Mouse (Mus musculus): ENCODE data around the gene Nrgn. TPM values are rescaled to one million over a fixed set of nuclear protein-coding genes. Genes with fewer than 3 reads are reported as not detected.

Nrgn gene
- 13.3 and 15.0 TPM in 2 replicates for total RNA-seq (2017)

- ATAC-seq (ENCODE audit: extremely low read depth, insufficient number of reproducible peaks, low FRiP score, poor library complexity, severe bottlenecking) = peak; percentile 41; the same call in 1 of the 2 replicates
Observed at GRCm38 (mm10) chr9:37552536-37553293, at the start of gene Nrgn. Gene Nrgn (minus strand): TSS chr9:37552904.

GRCm38 (mm10) chr9:37600538-37601205 is 48.0 kb upstream of the Nrgn start:
- ATAC-seq (ENCODE audit: extremely low read depth, insufficient number of reproducible peaks, low FRiP score, poor library complexity, severe bottlenecking) = no peak

GRCm38 (mm10) chr9:37598637-37599036 is 45.9 kb upstream of the Nrgn start:
- ATAC-seq (ENCODE audit: extremely low read depth, insufficient number of reproducible peaks, low FRiP score, poor library complexity, severe bottlenecking) = no peak

GRCm38 (mm10) chr9:37595570-37595969 is 42.9 kb upstream of the Nrgn start:
- ATAC-seq (ENCODE audit: extremely low read depth, insufficient number of reproducible peaks, low FRiP score, poor library complexity, severe bottlenecking) = no peak

- ATAC-seq (ENCODE audit: extremely low read depth, insufficient number of reproducible peaks, low FRiP score, poor library complexity, severe bottlenecking) = no peak
Observed at GRCm38 (mm10) chr9:37593690-37594089, 41.0 kb upstream of the Nrgn start.

GRCm38 (mm10) chr9:37592633-37593032 is 39.9 kb upstream of the Nrgn start:
- no peak for ATAC-seq (ENCODE audit: extremely low read depth, insufficient number of reproducible peaks, low FRiP score, poor library complexity, severe bottlenecking)

- ATAC-seq (ENCODE audit: extremely low read depth, insufficient number of reproducible peaks, low FRiP score, poor library complexity, severe bottlenecking) = no peak
Observed at GRCm38 (mm10) chr9:37592025-37592424, 39.3 kb upstream of the Nrgn start.

GRCm38 (mm10) chr9:37590381-37590780 is 37.7 kb upstream of the Nrgn start:
- ATAC-seq (ENCODE audit: extremely low read depth, insufficient number of reproducible peaks, low FRiP score, poor library complexity, severe bottlenecking) = no peak

- no peak for ATAC-seq (ENCODE audit: extremely low read depth, insufficient number of reproducible peaks, low FRiP score, poor library complexity, severe bottlenecking)
Observed at GRCm38 (mm10) chr9:37586718-37587117, 34.0 kb upstream of the Nrgn start.

- ATAC-seq (ENCODE audit: extremely low read depth, insufficient number of reproducible peaks, low FRiP score, poor library complexity, severe bottlenecking) = peak; percentile 56; the same call in 1 of the 2 replicates
Observed at GRCm38 (mm10) chr9:37583594-37583993, 30.9 kb upstream of the Nrgn start.

- ATAC-seq (ENCODE audit: extremely low read depth, insufficient number of reproducible peaks, low FRiP score, poor library complexity, severe bottlenecking) = peak; percentile 68
Observed at GRCm38 (mm10) chr9:37576436-37576930, 23.8 kb upstream of the Nrgn start.

GRCm38 (mm10) chr9:37572204-37572876 is 19.6 kb upstream of the Nrgn start:
- no peak for ATAC-seq (ENCODE audit: extremely low read depth, insufficient number of reproducible peaks, low FRiP score, poor library complexity, severe bottlenecking)

GRCm38 (mm10) chr9:37569231-37569835 is 16.6 kb upstream of the Nrgn start:
- no peak for ATAC-seq (ENCODE audit: extremely low read depth, insufficient number of reproducible peaks, low FRiP score, poor library complexity, severe bottlenecking)

GRCm38 (mm10) chr9:37568605-37569214 is 16.0 kb upstream of the Nrgn start:
- ATAC-seq (ENCODE audit: extremely low read depth, insufficient number of reproducible peaks, low FRiP score, poor library complexity, severe bottlenecking) = no peak

GRCm38 (mm10) chr9:37567892-37568604 is 15.3 kb upstream of the Nrgn start:
- ATAC-seq (ENCODE audit: extremely low read depth, insufficient number of reproducible peaks, low FRiP score, poor library complexity, severe bottlenecking) = no peak

GRCm38 (mm10) chr9:37567454-37567853 is 14.8 kb upstream of the Nrgn start:
- no peak for ATAC-seq (ENCODE audit: extremely low read depth, insufficient number of reproducible peaks, low FRiP score, poor library complexity, severe bottlenecking)

GRCm38 (mm10) chr9:37567019-37567418 is 14.3 kb upstream of the Nrgn start:
- ATAC-seq (ENCODE audit: extremely low read depth, insufficient number of reproducible peaks, low FRiP score, poor library complexity, severe bottlenecking) = no peak

- no peak for ATAC-seq (ENCODE audit: extremely low read depth, insufficient number of reproducible peaks, low FRiP score, poor library complexity, severe bottlenecking)
Observed at GRCm38 (mm10) chr9:37563805-37564204, 11.1 kb upstream of the Nrgn start.
